Mouse (Mus musculus): ENCODE results near the gene Sox8. TPM values are rescaled to one million over a fixed set of nuclear protein-coding genes. Genes with fewer than 3 reads are reported as not detected.

Sox8 gene
- polyA plus RNA-seq, 1 experiment from 2014 or later: 4.7 TPM

DNA sequence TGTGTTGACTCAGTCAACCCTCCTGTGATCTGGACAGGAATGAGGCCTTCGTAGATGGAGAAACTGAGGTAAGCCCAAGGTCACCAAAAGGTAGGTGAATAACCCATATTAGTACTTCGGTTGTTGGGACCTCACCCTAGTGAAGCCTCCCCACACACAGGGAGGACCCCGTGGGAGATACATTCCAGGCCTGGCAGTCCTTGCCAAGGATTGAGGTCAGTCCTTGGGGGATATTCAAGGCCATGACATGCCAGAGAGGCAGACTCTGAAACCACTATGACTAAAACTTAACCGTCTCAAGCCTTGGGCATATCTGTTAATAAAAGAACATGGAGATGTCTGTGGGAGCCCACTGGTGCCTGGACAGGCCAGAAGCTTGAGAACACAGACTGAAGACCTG lies 28.7 kb downstream of the Sox8 start:
- 94% methylated on average over 4 of the region's 4 CpGs for whole genome bisulfite sequencing
- no peaks in the 10 kb centered on the region for H3K36me3 ChIP-seq
- H3K4me3 ChIP-seq: no peak overlapping the region
- peaks cover 19% of the 10 kb centered on the region for H3K27me3 ChIP-seq
- peaks cover 16% of the 10 kb centered on the region for H3K4me1 ChIP-seq
- no peak overlapping the region for H3K4me2 ChIP-seq (replicated peaks)
- ATAC-seq (ENCODE audit: low FRiP score, low read depth): no peak
- H3K27ac ChIP-seq (replicated peaks): no peak overlapping the region
- H3K9ac ChIP-seq (replicated peaks): no peak overlapping the region
- H3K9me3 ChIP-seq: no peaks in the 10 kb centered on the region

DNA sequence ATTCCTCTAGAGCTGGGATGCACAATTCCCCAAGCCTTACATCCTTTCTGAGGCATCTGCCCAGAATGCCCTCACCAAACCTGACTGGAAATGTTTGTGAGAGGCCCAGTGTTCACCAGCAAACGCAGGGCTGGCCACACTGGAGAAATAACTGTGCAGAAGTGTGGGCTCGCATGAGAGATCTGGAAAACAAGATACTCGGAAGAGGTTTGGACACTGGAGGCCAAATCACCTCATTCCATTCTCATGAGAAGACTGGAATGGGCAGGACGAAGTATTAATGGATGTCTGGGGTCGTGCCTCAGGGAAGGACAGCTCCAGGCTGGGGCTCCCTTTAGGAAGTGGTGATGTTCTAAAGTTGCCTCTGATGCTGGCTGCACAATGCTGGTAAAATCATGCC lies 29.8 kb downstream of the Sox8 start:
- Histone ChIP-seq H3K4me2 (replicated peaks) (no peak overlapping the region), H3K4me1 (peaks cover 16% of the 10 kb centered on the region), H3K9me3 (no peaks in the 10 kb centered on the region), H3K27ac (replicated peaks) (no peak overlapping the region), H3K27me3 (peaks cover 19% of the 10 kb centered on the region), H3K9ac (replicated peaks) (no peak overlapping the region), H3K4me3 (no peak overlapping the region), H3K36me3 (no peaks in the 10 kb centered on the region)
- WGBS: 83% methylated on average over 5 of the region's 5 CpGs
- ATAC-seq (ENCODE audit: low FRiP score, low read depth): no peak

DNA sequence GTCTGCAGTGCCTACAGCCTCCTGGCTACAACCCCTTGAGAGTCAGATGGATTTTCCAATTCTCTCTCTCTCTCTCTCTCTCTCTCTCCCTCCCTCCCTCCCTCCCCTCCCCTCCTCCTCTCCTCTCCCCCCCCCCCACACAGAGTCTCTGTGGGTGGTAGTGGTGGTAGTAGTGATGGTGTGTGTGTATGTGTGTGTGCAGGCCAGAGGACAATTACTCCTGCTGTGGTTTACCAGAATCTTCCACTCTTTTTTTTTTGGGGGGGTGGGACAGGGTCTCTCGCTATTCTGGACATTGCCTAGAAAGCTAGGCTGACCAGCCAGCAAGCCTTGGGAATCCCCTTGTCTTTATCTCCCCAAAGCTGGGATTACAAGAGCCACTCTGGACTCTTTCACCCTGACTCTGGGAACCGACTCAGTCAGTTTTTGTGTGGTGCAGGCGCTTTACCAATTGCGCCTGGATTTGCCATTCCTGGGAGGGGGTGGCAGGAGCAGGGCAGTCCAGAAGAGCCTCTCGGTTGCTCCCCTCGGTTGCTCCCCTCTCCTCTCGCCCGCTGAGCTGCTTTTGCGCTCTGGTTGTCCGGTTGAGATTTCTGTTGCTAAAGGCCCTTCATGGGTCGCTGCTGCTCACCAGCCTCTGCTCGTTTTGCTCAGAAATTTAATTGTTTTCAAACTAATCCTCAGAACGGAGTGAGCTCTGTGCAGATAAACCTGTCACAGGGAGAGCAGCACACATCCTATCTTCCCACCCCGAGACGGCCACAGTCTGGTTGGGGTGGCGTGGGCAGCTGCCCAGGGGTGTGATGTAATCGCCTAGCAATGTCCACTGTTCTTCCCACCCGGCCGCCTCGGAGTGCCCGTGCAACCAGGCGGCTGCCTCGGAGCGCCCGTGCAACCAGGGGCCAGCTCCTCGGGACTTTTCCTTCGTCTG lies 31.3 kb downstream of the Sox8 start:
- WGBS: 9% methylated on average over 27 of the region's 27 CpGs
- peak overlapping the region; percentile 43 for H3K9ac ChIP-seq (replicated peaks)

DNA sequence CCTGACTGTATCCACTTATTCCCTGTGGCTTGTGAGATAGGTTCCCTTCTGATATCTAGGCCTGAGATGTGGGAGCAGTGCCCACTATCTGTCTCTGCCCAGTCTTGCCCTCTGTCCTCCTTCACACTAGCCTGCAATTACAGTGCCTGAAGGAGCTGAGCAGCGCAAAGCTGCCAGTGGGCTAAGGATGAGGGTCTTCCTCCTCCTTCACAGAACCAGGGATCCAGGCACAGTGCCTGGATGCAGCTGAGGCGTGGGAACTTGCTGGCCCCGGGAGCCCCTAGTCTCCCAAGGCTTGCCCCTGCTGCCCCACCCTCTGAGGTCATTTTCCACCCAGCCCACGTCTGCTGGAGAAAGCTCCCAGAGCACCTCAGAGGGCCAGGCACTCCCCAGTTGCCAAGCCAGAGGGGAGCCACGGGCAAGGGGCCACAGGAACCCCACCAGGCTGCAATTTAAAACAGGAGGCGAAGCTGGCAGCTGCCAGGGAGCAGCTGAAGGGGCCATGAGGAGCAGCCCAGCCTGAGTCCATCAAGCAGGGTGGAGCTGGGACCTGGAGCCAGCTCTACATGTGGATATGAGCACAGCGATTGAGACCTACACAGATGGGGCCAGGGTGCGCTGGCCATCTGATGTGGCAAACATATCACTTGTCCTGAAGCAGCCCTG lies 40.0 kb downstream of the Sox8 start:
- Histone ChIP-seq H3K4me1 (no peaks in the 10 kb centered on the region), H3K27ac (replicated peaks) (no peak overlapping the region), H3K9me3 (no peaks in the 10 kb centered on the region), H3K4me3 (no peak overlapping the region), H3K9ac (replicated peaks) (no peak overlapping the region; the same call in 1 of the 2 replicates), H3K36me3 (no peaks in the 10 kb centered on the region), H3K27me3 (peaks cover 6% of the 10 kb centered on the region), H3K4me2 (replicated peaks) (no peak overlapping the region)
- ATAC-seq (ENCODE audit: low FRiP score, low read depth): no peak
- WGBS: 70% methylated on average over 8 of the region's 8 CpGs

More for the DNA sequence above, 31.3 kb downstream of the Sox8 start:
- Histone ChIP-seq H3K4me3 (peak overlapping the region; percentile 5; the same call in 1 of the 2 replicates), H3K4me2 (replicated peaks) (peak overlapping the region; percentile 45), H3K36me3 (no peaks in the 10 kb centered on the region), H3K9me3 (no peaks in the 10 kb centered on the region), H3K27me3 (peaks cover 19% of the 10 kb centered on the region), H3K27ac (replicated peaks) (peak overlapping the region; percentile 60), H3K4me1 (peaks cover 16% of the 10 kb centered on the region)
- peak; percentile 56; the same call in 1 of the 2 replicates for ATAC-seq (ENCODE audit: low FRiP score, low read depth)

DNA sequence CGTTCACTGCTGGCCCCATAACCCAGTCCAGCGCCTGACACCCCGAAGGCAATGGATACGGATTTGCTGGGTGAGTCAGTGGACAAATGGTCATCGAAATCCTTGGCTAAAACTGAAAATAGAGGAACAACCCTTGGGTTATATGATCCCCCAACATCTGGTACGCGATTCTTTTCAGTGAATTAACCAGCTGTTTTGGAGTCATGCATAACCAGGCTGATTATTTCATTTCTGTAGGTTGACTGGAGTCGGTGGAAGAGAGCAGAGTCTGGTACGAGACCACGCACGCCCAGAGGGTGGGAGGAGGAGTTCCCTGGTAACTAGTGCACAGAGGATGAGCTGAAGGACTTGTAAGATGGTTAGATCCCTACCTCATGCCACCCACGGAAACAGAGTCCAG lies 48.4 kb downstream of the Sox8 start:
- Histone ChIP-seq H3K4me1 (peaks cover 11% of the 10 kb centered on the region; the same call in 1 of the 2 replicates), H3K4me2 (replicated peaks) (no peak overlapping the region), H3K27ac (replicated peaks) (no peak overlapping the region), H3K9me3 (no peaks in the 10 kb centered on the region), H3K36me3 (no peaks in the 10 kb centered on the region), H3K9ac (replicated peaks) (no peak overlapping the region), H3K27me3 (peaks cover 8% of the 10 kb centered on the region), H3K4me3 (no peak overlapping the region)
- no peak for ATAC-seq (ENCODE audit: low FRiP score, low read depth)
- 85% methylated on average over 12 of the region's 12 CpGs for WGBS

DNA sequence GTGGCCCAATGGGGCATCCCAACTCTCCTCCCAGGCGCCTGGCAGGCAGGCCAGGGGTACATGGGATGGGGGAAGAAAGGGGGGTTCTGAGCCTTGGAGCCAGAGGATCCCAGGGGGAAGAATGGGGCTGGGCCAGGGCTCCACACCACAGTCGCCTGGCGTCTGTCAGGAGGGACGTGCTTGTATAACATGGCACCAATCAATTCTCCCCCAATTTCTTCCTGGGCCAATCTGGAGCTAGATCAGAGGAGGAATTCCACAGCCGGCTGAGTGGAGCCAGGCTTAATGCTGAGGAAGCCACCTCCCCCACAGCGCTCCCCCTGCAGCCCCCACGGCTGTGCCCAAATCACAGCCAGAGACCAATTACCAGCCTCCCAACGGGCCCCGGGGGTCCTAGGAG lies 50.0 kb downstream of the Sox8 start:
- H3K9me3 ChIP-seq: no peaks in the 10 kb centered on the region
- no peak for ATAC-seq (ENCODE audit: low FRiP score, low read depth)

DNA sequence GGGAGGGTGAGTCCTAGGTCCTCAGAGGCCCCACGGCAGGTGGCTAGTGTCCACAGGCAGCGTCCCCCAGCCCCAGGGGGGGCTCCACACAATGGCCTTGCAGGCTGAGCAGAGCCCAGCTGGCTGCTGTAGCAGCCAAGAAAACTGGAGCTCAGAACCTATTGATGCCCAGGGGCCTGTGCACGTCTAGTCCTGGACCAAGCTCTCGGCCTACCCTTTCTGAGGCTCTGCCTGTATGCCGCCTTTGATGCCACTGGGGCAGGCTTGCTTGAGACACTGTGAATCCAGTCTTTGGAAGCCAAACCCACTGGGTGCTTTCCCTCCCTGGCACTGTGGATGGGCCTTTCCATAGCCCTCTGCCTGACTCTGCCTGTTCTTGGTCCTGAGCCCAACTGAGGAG lies 51.0 kb downstream of the Sox8 start:
- Histone ChIP-seq H3K4me2 (replicated peaks) (no peak overlapping the region), H3K36me3 (no peaks in the 10 kb centered on the region), H3K27me3 (peaks cover 8% of the 10 kb centered on the region), H3K9me3 (no peaks in the 10 kb centered on the region), H3K9ac (replicated peaks) (no peak overlapping the region), H3K4me1 (peaks cover 11% of the 10 kb centered on the region; the same call in 1 of the 2 replicates), H3K27ac (replicated peaks) (no peak overlapping the region), H3K4me3 (no peak overlapping the region)
- ATAC-seq (ENCODE audit: low FRiP score, low read depth): no peak
- WGBS: 60% methylated on average over 5 of the region's 5 CpGs

More for the DNA sequence above, 50.0 kb downstream of the Sox8 start:
- 65% methylated on average over 9 of the region's 9 CpGs for WGBS
- Histone ChIP-seq H3K36me3 (no peaks in the 10 kb centered on the region), H3K27me3 (peaks cover 8% of the 10 kb centered on the region), H3K4me1 (peaks cover 11% of the 10 kb centered on the region; the same call in 1 of the 2 replicates), H3K9ac (replicated peaks) (no peak overlapping the region), H3K4me2 (replicated peaks) (no peak overlapping the region), H3K27ac (replicated peaks) (no peak overlapping the region), H3K4me3 (no peak overlapping the region)

DNA sequence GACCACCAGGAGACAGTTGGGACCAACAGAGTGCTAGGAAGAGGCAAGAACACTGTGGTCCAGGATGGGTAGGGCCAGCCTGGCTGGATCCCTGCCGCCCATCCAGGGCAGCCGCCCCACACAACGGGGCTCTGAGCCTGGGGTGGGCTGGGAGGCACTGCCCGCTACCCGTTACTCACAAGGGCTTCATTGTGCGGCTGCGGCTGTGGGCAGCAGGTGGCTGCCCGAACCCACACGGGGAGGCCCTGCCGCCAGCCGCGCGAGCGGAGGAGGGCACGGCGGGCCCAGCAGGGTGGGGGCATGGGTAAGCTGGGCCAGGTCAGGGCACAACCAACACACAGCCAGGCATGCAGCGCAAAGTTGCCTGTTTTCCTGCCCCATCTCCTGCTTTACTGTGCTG lies 52.3 kb downstream of the Sox8 start:
- H3K4me3 ChIP-seq: no peak overlapping the region
- no peak overlapping the region for H3K27ac ChIP-seq (replicated peaks)
- H3K9me3 ChIP-seq: no peaks in the 10 kb centered on the region
- no peak overlapping the region for H3K9ac ChIP-seq (replicated peaks)
- H3K4me1 ChIP-seq: peaks cover 11% of the 10 kb centered on the region; the same call in 1 of the 2 replicates
- H3K27me3 ChIP-seq: peaks cover 8% of the 10 kb centered on the region
- ATAC-seq (ENCODE audit: low FRiP score, low read depth): no peak
- 82% methylated on average over 17 of the region's 17 CpGs for WGBS
- H3K36me3 ChIP-seq: no peaks in the 10 kb centered on the region
- no peak overlapping the region for H3K4me2 ChIP-seq (replicated peaks)

DNA sequence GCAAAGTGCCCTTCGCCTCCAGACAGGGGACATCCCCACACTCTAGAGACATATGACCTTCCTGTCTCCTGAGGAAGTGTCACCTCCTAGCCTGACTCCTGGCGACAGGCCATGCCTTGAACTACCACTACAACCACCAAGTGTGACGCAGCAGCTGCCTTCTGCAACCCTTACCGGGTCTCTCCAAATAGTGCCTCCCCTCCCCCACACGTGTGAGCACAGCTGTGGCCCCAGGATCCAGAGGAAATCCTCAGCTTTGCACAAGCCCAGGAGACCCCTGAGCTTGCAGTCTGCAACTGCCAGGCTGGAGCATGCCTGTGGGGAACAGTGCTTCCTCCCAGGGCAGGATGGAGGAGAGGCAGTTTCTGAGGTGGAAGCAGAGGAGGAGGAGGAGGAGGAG lies 54.2 kb downstream of the Sox8 start:
- no peak for ATAC-seq (ENCODE audit: low FRiP score, low read depth)
- Histone ChIP-seq H3K9me3 (no peaks in the 10 kb centered on the region), H3K9ac (replicated peaks) (no peak overlapping the region), H3K4me2 (replicated peaks) (no peak overlapping the region), H3K4me1 (peaks cover 11% of the 10 kb centered on the region; the same call in 1 of the 2 replicates), H3K27me3 (peaks cover under 1% of the 10 kb centered on the region; the same call in 1 of the 2 replicates), H3K36me3 (no peaks in the 10 kb centered on the region), H3K4me3 (no peak overlapping the region), H3K27ac (replicated peaks) (no peak overlapping the region)
- WGBS: 47% methylated on average over 5 of the region's 5 CpGs

Other genes with a start within 250 kb of the Sox8 start
- gene Tpsab1, start 225.1 kb downstream of the Sox8 start, polyA plus RNA-seq (2016; fragmentation: Nextera tagmentation; extraction: Ambion mirVana): not detected in 2 replicates
- not detected in 2 replicates for gene Tpsb2, start 204.4 kb downstream of the Sox8 start, polyA plus RNA-seq (2016; fragmentation: Nextera tagmentation; extraction: Ambion mirVana)
- gene Tpsg1, start 201.4 kb downstream of the Sox8 start, polyA plus RNA-seq (2016; fragmentation: Nextera tagmentation; extraction: Ambion mirVana): 0.22 and 0.92 TPM in 2 replicates
- 9.7 and 10.4 TPM in 2 replicates for gene Cacna1h, start 136.9 kb downstream of the Sox8 start, polyA plus RNA-seq (2016; fragmentation: Nextera tagmentation; extraction: Ambion mirVana)
- gene Tekt4, start 116.1 kb downstream of the Sox8 start, polyA plus RNA-seq (2016; fragmentation: Nextera tagmentation; extraction: Ambion mirVana): 0.14 and 0.22 TPM in 2 replicates
- gene Sstr5, start 73.4 kb downstream of the Sox8 start, polyA plus RNA-seq (2016; fragmentation: Nextera tagmentation; extraction: Ambion mirVana): 0.11 TPM in 1 of 2 replicates, not detected in the other
- gene Lmf1, start 8.4 kb upstream of the Sox8 start, polyA plus RNA-seq (2016; fragmentation: Nextera tagmentation; extraction: Ambion mirVana): 20.5 and 21.5 TPM in 2 replicates
- gene Gng13, start 146.5 kb upstream of the Sox8 start, polyA plus RNA-seq (2016; fragmentation: Nextera tagmentation; extraction: Ambion mirVana): 0.85 and 1.5 TPM in 2 replicates
- gene Chtf18, start 156.7 kb upstream of the Sox8 start, polyA plus RNA-seq (2016; fragmentation: Nextera tagmentation; extraction: Ambion mirVana): 31.4 and 34.5 TPM in 2 replicates
- gene Rpusd1, start 157.0 kb upstream of the Sox8 start, polyA plus RNA-seq (2016; fragmentation: Nextera tagmentation; extraction: Ambion mirVana): 18.1 and 19.4 TPM in 2 replicates
- not detected in 2 replicates for gene Mslnl, start 165.4 kb upstream of the Sox8 start, polyA plus RNA-seq (2016; fragmentation: Nextera tagmentation; extraction: Ambion mirVana)
- 0.19 and 0.27 TPM in 2 replicates for gene Msln, start 183.7 kb upstream of the Sox8 start, polyA plus RNA-seq (2016; fragmentation: Nextera tagmentation; extraction: Ambion mirVana)
- 24.8 and 24.9 TPM in 2 replicates for gene Narfl, start 203.1 kb upstream of the Sox8 start, polyA plus RNA-seq (2016; fragmentation: Nextera tagmentation; extraction: Ambion mirVana)
- 114 and 116 TPM in 2 replicates for gene Haghl, start 215.0 kb upstream of the Sox8 start, polyA plus RNA-seq (2016; fragmentation: Nextera tagmentation; extraction: Ambion mirVana)
- 0.40 and 0.68 TPM in 2 replicates for gene Ccdc78, start 215.9 kb upstream of the Sox8 start, polyA plus RNA-seq (2016; fragmentation: Nextera tagmentation; extraction: Ambion mirVana)
- gene Fam173a, start 222.2 kb upstream of the Sox8 start, polyA plus RNA-seq (2016; fragmentation: Nextera tagmentation; extraction: Ambion mirVana): 81.8 and 86.1 TPM in 2 replicates
- not detected in 2 replicates for gene AC134908.4, start 225.0 kb upstream of the Sox8 start, polyA plus RNA-seq (2016; fragmentation: Nextera tagmentation; extraction: Ambion mirVana)
- 59.1 and 68.8 TPM in 2 replicates for gene Metrn, start 226.4 kb upstream of the Sox8 start, polyA plus RNA-seq (2016; fragmentation: Nextera tagmentation; extraction: Ambion mirVana)
- 24.8 and 29.4 TPM in 2 replicates for gene Fbxl16, start 238.4 kb upstream of the Sox8 start, polyA plus RNA-seq (2016; fragmentation: Nextera tagmentation; extraction: Ambion mirVana)